Mouse (Mus musculus) heart, embryonic 16.5 days (tissue): ENCODE measurements around the gene Cavin4. TPM values are rescaled to one million over a fixed set of nuclear protein-coding genes. Genes with fewer than 3 reads are reported as not detected.

Experiments used
- ATAC-seq: fragments of 200-750 bp; cut with Nextera tagmentation; replicated peaks from 2 replicates; pipeline ENCODE4 v1.8.0; 2017; ENCODE audit warnings: moderate number of reproducible peaks; ENCODE audit not compliant: insufficient read depth, low FRiP score; ENCODE audit errors: extremely low read depth
- H3K27ac ChIP-seq: fragments of 300-500 bp; sonication (generic); 2 replicates; pipeline ENCODE4 v1.5.1; 2014; ENCODE audit warnings: mild to moderate bottlenecking, low read length, control low read depth, moderate library complexity
- H3K27me3 ChIP-seq: fragments of 300-500 bp; sonication (generic); 2 replicates; pipeline ENCODE4 v1.6.1; 2014; ENCODE audit warnings: low read length, mixed read lengths; ENCODE audit not compliant: control insufficient read depth, insufficient read depth
- H3K36me3 ChIP-seq: fragments of 300-500 bp; sonication (generic); 2 replicates; pipeline ENCODE4 v1.6.1; 2014; ENCODE audit not compliant: control insufficient read depth, insufficient read depth
- H3K4me1 ChIP-seq: fragments of 300-500 bp; sonication (generic); 2 replicates; pipeline ENCODE4 v1.6.1; 2014; ENCODE audit warnings: low read length, mixed read lengths; ENCODE audit not compliant: control insufficient read depth, insufficient read depth
- H3K4me2 ChIP-seq: fragments of 300-500 bp; sonication (generic); 2 replicates; pipeline ENCODE4 v1.6.1; 2014; ENCODE audit warnings: low read depth, mild to moderate bottlenecking, control low read depth, low read length
- H3K4me3 ChIP-seq: fragments of 300-500 bp; sonication (generic); 2 replicates; pipeline ENCODE4 v1.5.1; 2014; ENCODE audit warnings: mild to moderate bottlenecking, control low read depth, low read length
- H3K9ac ChIP-seq: fragments of 300-500 bp; sonication (generic); 2 replicates; pipeline ENCODE4 v1.6.1; 2014; ENCODE audit warnings: low read length, control low read depth
- H3K9me3 ChIP-seq: fragments of 300-500 bp; sonication (generic); replicated peaks from 2 replicates; pipeline ENCODE4 v1.6.1; 2016; ENCODE audit warnings: low read length; ENCODE audit not compliant: control insufficient read depth
- WGBS: fragments of 180-500 bp; shearing (Covaris S2); extraction: QIAGEN DNeasy Blood & Tissue Kit; methylation state at CpG from one replicate; pipeline ENCODE4 v1.1.7; 2014; 5-methylcytosine and 5-hydroxymethylcytosine counted together
- polyA plus RNA-seq: library from polyadenylated mRNA; unstranded; fragments of >200 nt; fragmentation: Nextera tagmentation; extraction: Ambion mirVana; gene quantifications from 2 replicates; pipeline ENCODE4 v1.2.1, GENCODE M21; 2015

Cavin4 gene
- polyA plus RNA-seq, 1 experiment from 2014 or later = 27.6 TPM

DNA sequence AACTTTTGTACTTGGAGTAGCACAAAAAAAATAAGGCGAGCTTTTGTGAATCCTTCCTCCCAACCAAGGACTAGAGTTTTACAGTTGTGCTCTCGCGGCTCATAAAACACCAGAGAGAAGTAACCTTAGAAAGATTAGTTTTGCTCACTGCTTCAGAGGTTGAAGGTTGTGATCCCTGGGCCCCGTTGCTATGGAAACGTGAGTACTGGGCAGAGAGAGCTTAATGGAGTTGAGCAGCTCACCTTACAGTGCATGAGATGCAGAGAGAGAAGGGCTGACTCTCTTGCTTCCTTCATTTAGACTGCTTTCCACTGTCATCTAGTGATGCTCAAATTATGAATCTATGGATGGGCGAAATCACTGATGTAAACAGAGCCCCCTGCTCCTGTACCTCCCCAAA is 29.8 kb upstream of the Cavin4 start:
- no peak overlapping the region for H3K9ac ChIP-seq
- no peak for ATAC-seq
- H3K36me3 ChIP-seq = peaks cover 6% of the 10 kb centered on the region; the same call in 1 of the 2 replicates
- H3K27me3 ChIP-seq = no peaks in the 10 kb centered on the region
- H3K9me3 ChIP-seq = no peaks in the 10 kb centered on the region
- 0 out of 2 replicates have a peak, but pooled peaks cover 10% of the 10 kb centered on the region for H3K4me1 ChIP-seq
- H3K4me3 ChIP-seq = no peak overlapping the region
- no peak overlapping the region for H3K4me2 ChIP-seq
- no peak overlapping the region for H3K27ac ChIP-seq
- WGBS = 81% methylated on average over 6 of the region's 6 CpGs

DNA sequence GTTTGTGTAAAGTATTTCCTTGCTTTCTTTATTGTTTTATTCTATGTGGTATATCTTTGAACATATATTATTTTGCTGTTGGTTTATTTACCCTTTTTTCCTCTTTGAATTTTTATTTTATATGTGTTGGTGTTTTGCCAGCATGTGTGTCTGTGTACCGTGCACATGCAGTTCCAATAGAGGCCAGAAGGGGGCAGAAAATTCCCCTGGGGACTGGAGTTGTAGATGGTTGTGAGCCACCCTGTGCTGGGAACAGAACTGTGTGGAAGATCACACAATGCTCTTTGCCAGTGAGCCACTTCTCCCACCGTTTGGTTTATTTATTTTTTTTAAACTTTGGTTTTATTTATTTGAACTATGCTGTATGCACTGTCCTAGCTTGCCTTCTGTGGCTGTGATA is 29.3 kb upstream of the Cavin4 start:
- Histone ChIP-seq H3K4me1 (0 out of 2 replicates have a peak, but pooled peaks cover 11% of the 10 kb centered on the region), H3K4me2 (no peak overlapping the region), H3K4me3 (no peak overlapping the region), H3K9me3 (no peaks in the 10 kb centered on the region), H3K27ac (no peak overlapping the region), H3K27me3 (no peaks in the 10 kb centered on the region), H3K9ac (no peak overlapping the region), H3K36me3 (peaks cover 6% of the 10 kb centered on the region; the same call in 1 of the 2 replicates)
- ATAC-seq = no peak
- whole genome bisulfite sequencing = 68% methylated on average over 2 of the region's 2 CpGs

DNA sequence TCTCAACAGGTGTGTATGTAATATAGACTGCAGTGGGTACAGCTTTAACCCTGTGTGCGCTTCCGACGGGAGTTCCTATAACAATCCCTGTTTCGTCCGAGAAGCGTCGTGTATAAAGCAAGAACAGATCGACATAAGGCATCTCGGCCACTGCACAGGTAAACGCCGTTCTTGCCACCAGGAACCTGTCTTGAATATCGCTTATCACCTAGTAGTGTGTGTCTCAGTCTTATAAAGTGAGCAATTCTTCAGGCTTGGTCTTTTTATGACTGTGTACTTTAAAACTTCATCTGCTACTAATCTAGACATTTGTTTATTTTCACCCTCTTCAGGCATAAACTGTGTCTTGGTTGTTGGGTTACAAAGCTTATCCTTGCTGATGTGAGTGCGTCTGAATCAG is 26.5 kb upstream of the Cavin4 start:
- no peak for ATAC-seq
- Histone ChIP-seq H3K9ac (no peak overlapping the region), H3K4me2 (no peak overlapping the region), H3K27ac (no peak overlapping the region), H3K4me1 (0 out of 2 replicates have a peak, but pooled peaks cover 12% of the 10 kb centered on the region), H3K9me3 (no peaks in the 10 kb centered on the region), H3K4me3 (no peak overlapping the region), H3K27me3 (no peaks in the 10 kb centered on the region), H3K36me3 (peaks cover 7% of the 10 kb centered on the region; the same call in 1 of the 2 replicates)
- WGBS = 88% methylated on average over 13 of the region's 13 CpGs

DNA sequence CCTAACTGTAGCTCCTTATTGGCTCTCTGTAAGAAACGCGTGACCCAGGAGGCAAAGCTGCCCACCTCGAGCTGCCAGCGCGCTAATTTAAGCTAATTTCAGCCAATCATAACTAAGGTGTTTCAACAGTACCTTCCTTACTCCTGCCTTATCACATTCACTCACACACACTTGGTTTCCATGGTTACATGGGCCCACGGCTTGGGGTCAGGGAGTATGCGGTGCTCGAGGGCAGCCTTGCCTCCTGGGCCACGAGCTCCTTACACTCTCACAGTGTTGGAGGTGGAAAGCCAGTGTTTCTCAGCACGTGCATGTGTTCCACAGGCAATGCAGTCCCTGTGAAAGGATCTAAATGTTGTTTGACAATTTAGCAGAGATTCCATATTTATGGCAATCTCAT is 25.2 kb upstream of the Cavin4 start:
- H3K27me3 ChIP-seq = no peaks in the 10 kb centered on the region
- H3K4me2 ChIP-seq = no peak overlapping the region
- H3K4me3 ChIP-seq = no peak overlapping the region
- no peak overlapping the region for H3K9ac ChIP-seq
- 66% methylated on average over 10 of the region's 10 CpGs for WGBS
- no peak for ATAC-seq
- no peaks in the 10 kb centered on the region for H3K9me3 ChIP-seq
- 0 out of 2 replicates have a peak, but pooled peaks cover 12% of the 10 kb centered on the region for H3K4me1 ChIP-seq
- H3K27ac ChIP-seq = no peak overlapping the region
- H3K36me3 ChIP-seq = peaks cover 7% of the 10 kb centered on the region; the same call in 1 of the 2 replicates

DNA sequence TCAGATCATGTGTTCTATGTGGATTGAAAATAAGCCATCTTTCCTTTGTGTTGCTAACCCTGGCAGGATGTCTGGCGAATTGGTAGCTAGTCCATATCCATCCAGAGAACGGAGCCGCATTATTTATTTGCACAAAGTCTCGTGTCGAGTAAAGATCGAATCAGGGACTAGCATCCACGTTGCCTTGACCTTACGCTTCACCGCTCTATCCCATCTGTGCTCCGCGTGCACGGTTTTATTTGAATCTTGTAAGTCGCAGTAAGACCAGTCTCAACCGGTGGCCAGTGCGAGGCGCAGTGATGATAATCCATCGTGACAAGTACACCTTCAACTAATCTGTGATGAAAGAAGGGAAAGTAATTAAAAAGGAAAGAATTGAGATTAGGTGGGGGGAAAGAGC is 23.8 kb upstream of the Cavin4 start:
- Histone ChIP-seq H3K9me3 (no peaks in the 10 kb centered on the region), H3K4me2 (no peak overlapping the region), H3K27me3 (no peaks in the 10 kb centered on the region), H3K36me3 (peaks cover 5% of the 10 kb centered on the region; the same call in 1 of the 2 replicates), H3K9ac (no peak overlapping the region), H3K27ac (no peak overlapping the region), H3K4me1 (0 out of 2 replicates have a peak, but pooled peaks cover 12% of the 10 kb centered on the region), H3K4me3 (no peak overlapping the region)
- no peak for ATAC-seq
- WGBS = 93% methylated on average over 17 of the region's 17 CpGs

- H3K27ac ChIP-seq = no peak overlapping the region
- no peak for ATAC-seq
- 84% methylated on average over 6 of the region's 6 CpGs for WGBS
- H3K9me3 ChIP-seq = no peaks in the 10 kb centered on the region
- 0 out of 2 replicates have a peak, but pooled peaks cover 3% of the 10 kb centered on the region for H3K4me1 ChIP-seq
- no peak overlapping the region for H3K4me2 ChIP-seq
- no peak overlapping the region for H3K9ac ChIP-seq
- H3K36me3 ChIP-seq = peaks cover 14% of the 10 kb centered on the region
- no peak overlapping the region for H3K4me3 ChIP-seq
- H3K27me3 ChIP-seq = no peaks in the 10 kb centered on the region
Measured at GRCm38 (mm10) chr4:48643801-48644200, 19.5 kb upstream of the Cavin4 start.

GRCm38 (mm10) chr4:48646143-48646542 is 17.2 kb upstream of the Cavin4 start:
- Histone ChIP-seq H3K4me3 (no peak overlapping the region), H3K27me3 (no peaks in the 10 kb centered on the region), H3K4me1 (no peaks in the 10 kb centered on the region), H3K27ac (no peak overlapping the region), H3K36me3 (peaks cover 9% of the 10 kb centered on the region), H3K4me2 (no peak overlapping the region), H3K9ac (no peak overlapping the region), H3K9me3 (no peaks in the 10 kb centered on the region)
- whole genome bisulfite sequencing = 92% methylated on average over 5 of the region's 5 CpGs
- no peak for ATAC-seq

DNA sequence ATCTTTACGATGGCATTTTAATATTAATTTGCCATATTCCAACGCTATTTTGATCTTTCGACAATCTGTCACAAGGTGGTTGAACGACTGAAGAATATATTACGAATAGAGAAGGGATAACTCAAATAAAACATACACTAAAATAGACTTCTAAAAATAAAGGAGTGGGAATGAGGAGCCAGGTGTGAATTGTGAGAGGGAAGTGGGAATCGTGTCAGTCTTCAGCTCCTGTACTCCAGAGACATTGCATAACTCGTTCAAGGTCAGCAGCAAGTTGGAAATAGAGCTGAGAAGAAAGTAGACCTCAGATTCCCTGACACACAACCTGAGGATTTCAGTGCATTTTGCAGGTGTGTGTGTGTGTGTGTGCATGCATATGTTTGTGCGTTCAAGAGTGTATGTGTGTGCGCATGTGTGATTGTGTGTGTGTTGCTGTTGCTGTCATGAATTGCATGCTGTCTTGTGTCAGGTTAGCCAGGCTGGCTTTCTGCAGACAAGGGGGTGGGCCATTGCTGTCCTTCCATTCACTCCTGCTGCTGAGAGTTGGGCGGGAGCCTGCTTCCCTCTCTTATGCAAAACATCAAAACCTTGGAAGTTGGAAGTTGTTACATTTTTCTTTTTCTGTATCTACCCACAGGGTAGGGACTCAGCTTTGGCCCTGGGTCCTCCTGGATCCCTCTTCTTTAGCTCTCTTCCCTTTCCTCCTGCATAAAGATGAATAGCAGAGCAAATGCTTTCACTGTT is 12.5 kb upstream of the Cavin4 start:
- Histone ChIP-seq H3K4me1 (no peaks in the 10 kb centered on the region), H3K27me3 (no peaks in the 10 kb centered on the region), H3K9ac (no peak overlapping the region), H3K9me3 (no peaks in the 10 kb centered on the region), H3K36me3 (peaks cover 20% of the 10 kb centered on the region), H3K27ac (no peak overlapping the region), H3K4me3 (no peak overlapping the region), H3K4me2 (no peak overlapping the region)
- no peak for ATAC-seq
- 84% methylated on average over 10 of the region's 10 CpGs for WGBS

DNA sequence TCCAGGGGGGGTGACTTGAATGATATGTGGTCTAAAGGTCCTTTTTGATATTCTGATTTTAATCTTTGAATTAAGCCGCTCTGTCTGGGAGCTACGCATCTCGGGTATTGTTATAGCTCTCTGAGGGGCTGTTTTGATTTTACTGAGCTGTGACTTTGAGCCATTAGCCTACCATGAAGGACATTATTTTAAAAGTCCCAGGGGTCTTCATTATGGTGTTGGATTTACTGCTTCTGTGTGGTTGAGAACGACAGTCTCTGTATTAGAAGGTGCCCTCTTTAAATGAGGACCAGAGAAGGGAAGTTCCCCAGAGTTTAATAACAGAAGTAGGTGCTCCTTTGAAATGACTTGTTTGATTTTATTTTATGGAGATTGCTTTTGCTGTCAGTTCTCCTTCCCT is 9.2 kb upstream of the Cavin4 start:
- H3K36me3 ChIP-seq = peaks cover 11% of the 10 kb centered on the region
- no peak overlapping the region for H3K4me2 ChIP-seq
- ATAC-seq = no peak
- H3K4me1 ChIP-seq = no peaks in the 10 kb centered on the region
- 91% methylated on average over 4 of the region's 4 CpGs for WGBS
- H3K27ac ChIP-seq = no peak overlapping the region
- H3K27me3 ChIP-seq = no peaks in the 10 kb centered on the region
- H3K9me3 ChIP-seq = no peaks in the 10 kb centered on the region
- H3K9ac ChIP-seq = no peak overlapping the region
- H3K4me3 ChIP-seq = no peak overlapping the region
